Mouse (Mus musculus): ENCODE results near the gene Olfr890. TPM values are rescaled to one million over a fixed set of nuclear protein-coding genes. Genes with fewer than 3 reads are reported as not detected.

The Olfr890 gene
- polyA plus RNA-seq (2017; shearing (Covaris generic)) = 1 to 10 TPM in 1 of 2 experiments, not detected in 1; 1.7 TPM

DNA sequence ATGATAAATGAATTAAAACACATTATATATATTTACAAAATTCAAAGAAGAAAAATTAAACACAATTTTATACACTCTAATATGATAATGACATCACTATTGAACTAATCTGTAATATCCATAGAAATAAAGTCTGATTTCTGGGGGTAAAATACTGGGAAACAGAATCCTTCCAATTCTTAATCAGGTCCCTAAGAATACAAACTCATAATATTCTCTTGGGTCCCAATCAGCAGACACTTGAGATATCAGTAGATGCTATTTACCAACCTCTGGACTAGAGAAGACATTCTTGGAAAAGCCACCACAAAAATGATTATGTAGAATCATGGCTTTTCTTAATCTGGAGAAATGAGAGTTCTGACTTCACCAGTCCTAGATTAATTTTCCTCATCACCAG is at the start of gene Olfr890:
Gene Olfr890 (plus strand): TSS at position 301 of the 400 bp plus-strand sequence.

GRCm38 (mm10) chr9:38107828-38108227 is 34.5 kb upstream of the Olfr890 start, which contains the start of gene Olfr888:
Olfr888 (plus strand) TSS chr9:38108128.

GRCm38 (mm10) chr9:38114898-38115297 is 27.4 kb upstream of the Olfr890 start, which contains the start of gene Olfr889:
Olfr889 (plus strand) TSS chr9:38115198.

GRCm38 (mm10) chr9:38180721-38181120 is 38.4 kb downstream of the Olfr890 start, which contains the start of gene Olfr891:
Olfr891 (minus strand) TSS chr9:38180821.

Other genes with a start within 250 kb of the Olfr890 start
- gene Olfr145, start 245.8 kb upstream of the Olfr890 start, polyA plus RNA-seq (2017; shearing (Covaris generic)) = under 1 TPM in 1 of 2 experiments, not detected in 1; 0.76 TPM
- gene Olfr878, start 224.7 kb upstream of the Olfr890 start, polyA plus RNA-seq (2017; shearing (Covaris generic)) = 1 to 10 TPM in 1 of 2 experiments, under 1 TPM in 1; 0.12 to 1.7 TPM
- under 1 TPM; 0.40 to 0.48 TPM for gene Olfr881, start 150.7 kb upstream of the Olfr890 start, polyA plus RNA-seq (2017; shearing (Covaris generic))
- not detected for gene Olfr883, start 116.7 kb upstream of the Olfr890 start, polyA plus RNA-seq (2017; shearing (Covaris generic))
- not detected for gene Olfr884, start 96.0 kb upstream of the Olfr890 start, polyA plus RNA-seq (2017; shearing (Covaris generic))
- not detected for gene Olfr885, start 81.2 kb upstream of the Olfr890 start, polyA plus RNA-seq (2017; shearing (Covaris generic))
- under 1 TPM; 0.05 to 0.07 TPM for gene Olfr887, start 58.4 kb upstream of the Olfr890 start, polyA plus RNA-seq (2017; shearing (Covaris generic))
- not detected for gene Olfr888, start 34.4 kb upstream of the Olfr890 start, polyA plus RNA-seq (2017; shearing (Covaris generic))
- gene Olfr889, start 27.3 kb upstream of the Olfr890 start, polyA plus RNA-seq (2017; shearing (Covaris generic)) = 1 to 10 TPM in 1 of 2 experiments, under 1 TPM in 1; 0.12 to 1.2 TPM
- not detected for gene Olfr891, start 38.3 kb downstream of the Olfr890 start, polyA plus RNA-seq (2017; shearing (Covaris generic))
- not detected for gene Olfr893, start 65.8 kb downstream of the Olfr890 start, polyA plus RNA-seq (2017; shearing (Covaris generic))
- not detected for gene Olfr894, start 75.5 kb downstream of the Olfr890 start, polyA plus RNA-seq (2017; shearing (Covaris generic))
- not detected for gene Olfr143, start 110.3 kb downstream of the Olfr890 start, polyA plus RNA-seq (2017; shearing (Covaris generic))
- not detected for gene Olfr895, start 125.3 kb downstream of the Olfr890 start, polyA plus RNA-seq (2017; shearing (Covaris generic))
- not detected for gene Olfr896-ps1, start 148.6 kb downstream of the Olfr890 start, polyA plus RNA-seq (2017; shearing (Covaris generic))
- under 1 TPM in 1 of 2 experiments, not detected in 1; 0.10 TPM for gene Olfr25, start 186.5 kb downstream of the Olfr890 start, polyA plus RNA-seq (2017; shearing (Covaris generic))
- gene Olfr898, start 205.9 kb downstream of the Olfr890 start, polyA plus RNA-seq (2017; shearing (Covaris generic)) = under 1 TPM in 1 of 2 experiments, not detected in 1; 0.42 TPM
- under 1 TPM; 0.06 to 0.07 TPM for gene Olfr250, start 224.4 kb downstream of the Olfr890 start, polyA plus RNA-seq (2017; shearing (Covaris generic))
- under 1 TPM in 1 of 2 experiments, not detected in 1; 0.04 TPM for gene Olfr251, start 234.6 kb downstream of the Olfr890 start, polyA plus RNA-seq (2017; shearing (Covaris generic))

All from inflammation-experienced regulatory T-cells (primary cell).